Comparison of ENCODE assay signal across 8 mouse cellular contexts in genomic region chr6:55434360-55434759, GRCm38 (mm10). TPM values are rescaled to one million over a fixed set of nuclear protein-coding genes. Genes with fewer than 3 reads are reported as not detected.
DNase-seq lines count a peak whose midpoint lies in the region; ATAC-seq lines count a peak whose summit lies in the region.
"Had no signal": no experiment of that assay in that cellular context is flagged by ENCODE, and none has a peak within 500 bp of the region (broad histone marks: within the 10 kb centered on the region; RNA-seq: fewer than 3 reads in every experiment).

No protein-coding gene starts in this region.

- H3K4me1 ChIP-seq in limb, embryonic 12.5 days (replicated peaks): peaks cover 10% of the 10 kb centered on the region
- H3K4me1 ChIP-seq in stomach, embryonic 14.5 days (ENCODE audit: control insufficient read depth, insufficient read depth, low read length): peaks cover 8% of the 10 kb centered on the region; the same call in 1 of the 2 replicates

- H3K9ac ChIP-seq in limb, embryonic 12.5 days (replicated peaks): 0 out of 2 replicates have a peak overlapping the region, but pooled peaks have one; percentile 31
- H3K9ac ChIP-seq in stomach, embryonic 14.5 days (replicated peaks; ENCODE audit: low read depth, low read length): no peak overlapping the region

- no peaks in the 10 kb centered on the region for H3K36me3 ChIP-seq in limb, embryonic 12.5 days
- no peaks in the 10 kb centered on the region for H3K36me3 ChIP-seq in stomach, embryonic 14.5 days (ENCODE audit: control insufficient read depth, insufficient read depth, low read length)

- 0 out of 2 replicates have a peak, but pooled peaks have one; percentile 31 for ATAC-seq in limb, embryonic 12.5 days (ENCODE audit: insufficient number of reproducible peaks, insufficient read depth, low FRiP score, low TSS enrichment, low read depth)
- peak; percentile 91 for ATAC-seq in stomach, embryonic 14.5 days (ENCODE audit: insufficient number of reproducible peaks, insufficient read depth, low FRiP score, low read depth)

- H3K27ac ChIP-seq in limb, embryonic 12.5 days: no peak overlapping the region
- H3K27ac ChIP-seq in stomach, embryonic 14.5 days (ENCODE audit: low read length): peak overlapping the region; percentile 74

- DNase-seq in brain, adult 2 months (ENCODE audit: low read depth, low spot score): peak; percentile 88
- peak; percentile 46 for DNase-seq in embryo, embryonic 10.5 days (ENCODE audit: low spot score)
- DNase-seq in heart, postnatal 4 days: peak; percentile 60
- DNase-seq in spleen, postnatal 36 days (ENCODE audit: low spot score in 2 of 2): no peak
- DNase-seq in cerebellum, postnatal 14 days: no peak

- no peak overlapping the region for H3K4me3 ChIP-seq in limb, embryonic 12.5 days (replicated peaks)
- no peak overlapping the region for H3K4me3 ChIP-seq in stomach, embryonic 14.5 days (ENCODE audit: low read depth, low read length)

- H3K27me3 ChIP-seq in limb, embryonic 12.5 days: no peaks in the 10 kb centered on the region
- no peaks in the 10 kb centered on the region for H3K27me3 ChIP-seq in stomach, embryonic 14.5 days (ENCODE audit: control insufficient read depth, insufficient read depth, low read length)

- no peaks in the 10 kb centered on the region for H3K9me3 ChIP-seq in limb, embryonic 12.5 days
- H3K9me3 ChIP-seq in stomach, embryonic 14.5 days (ENCODE audit: control insufficient read depth, low read depth, low read length): no peaks in the 10 kb centered on the region

- no peak overlapping the region for H3K4me2 ChIP-seq in limb, embryonic 12.5 days
- no peak overlapping the region for H3K4me2 ChIP-seq in stomach, embryonic 14.5 days (replicated peaks; ENCODE audit: low read depth, low read length)

- WGBS in limb, embryonic 12.5 days: 26% methylated on average over 3 of the region's 3 CpGs
- 16% methylated on average over 3 of the region's 3 CpGs for WGBS in stomach, embryonic 14.5 days

RNA-seq across cellular contexts. Expression of gene Adcyap1r1, which starts 17.4 kb away (rescaled TPM):
- total RNA-seq in heart, postnatal 4 days (2021): 10 to 100 TPM in 1 of 2 experiments, 1 to 10 TPM in 1; 8.6 to 11.9 TPM
- 1.0 and 1.2 TPM in 2 replicates for polyA plus RNA-seq in limb, embryonic 12.5 days (2016; fragmentation: Nextera tagmentation; extraction: Ambion mirVana)
- 13.3 and 13.8 TPM in 2 replicates for polyA plus RNA-seq in stomach, embryonic 14.5 days (2014; fragmentation: Nextera tagmentation; extraction: Ambion mirVana)

RNA-seq across cellular contexts. Expression of gene Ghrhr, which starts 58.3 kb away (rescaled TPM):
- total RNA-seq in heart, postnatal 4 days (2021): not detected
- polyA plus RNA-seq in limb, embryonic 12.5 days (2016; fragmentation: Nextera tagmentation; extraction: Ambion mirVana): not detected in 2 replicates
- polyA plus RNA-seq in stomach, embryonic 14.5 days (2014; fragmentation: Nextera tagmentation; extraction: Ambion mirVana): not detected in 2 replicates
- total RNA-seq: layer of hippocampus, postnatal 25 days had no signal

Comparison
In these comparisons a context has a peak if more than half of its experiments do, and no peak if none do; other contexts are left out.
1. DNase-seq: peak in brain, adult 2 months (single experiment), embryo, embryonic 10.5 days (single experiment) and heart, postnatal 4 days (single experiment); none in spleen, postnatal 36 days (0 of 2) and cerebellum, postnatal 14 days (0 of 2).